Mouse (Mus musculus): ENCODE measurements at regions not wholly inside any gene's neighbourhood (a gene's known extent, or its start where the extent isn't known, plus 50 kb on each side); places are given as distances from the start of the nearest gene placed in this dataset.
A peak's percentile ranks its signal among the peaks of the same experiment; 100 is the strongest.

DNA sequence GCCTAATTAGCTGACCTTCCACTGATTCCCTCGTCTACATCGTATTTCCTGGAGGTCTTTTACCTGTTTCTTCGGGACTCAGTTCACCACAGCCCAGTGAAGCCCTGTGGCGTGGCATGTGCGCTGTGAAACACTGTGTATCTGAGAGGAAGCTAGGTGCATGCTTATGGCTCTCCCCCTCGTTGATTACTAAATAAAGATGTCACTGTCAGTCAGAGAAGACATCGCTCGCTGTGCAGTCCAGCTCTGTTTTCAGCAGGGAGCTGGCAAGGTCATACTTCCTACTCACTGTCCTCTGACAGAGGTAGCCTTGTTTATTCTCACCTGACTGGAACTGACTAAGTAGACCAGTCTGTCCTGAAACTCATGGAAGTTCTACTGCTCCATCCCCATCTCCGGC lies 68.7 kb upstream of the Adrb1 start:
- DNase-seq = no peak

DNA sequence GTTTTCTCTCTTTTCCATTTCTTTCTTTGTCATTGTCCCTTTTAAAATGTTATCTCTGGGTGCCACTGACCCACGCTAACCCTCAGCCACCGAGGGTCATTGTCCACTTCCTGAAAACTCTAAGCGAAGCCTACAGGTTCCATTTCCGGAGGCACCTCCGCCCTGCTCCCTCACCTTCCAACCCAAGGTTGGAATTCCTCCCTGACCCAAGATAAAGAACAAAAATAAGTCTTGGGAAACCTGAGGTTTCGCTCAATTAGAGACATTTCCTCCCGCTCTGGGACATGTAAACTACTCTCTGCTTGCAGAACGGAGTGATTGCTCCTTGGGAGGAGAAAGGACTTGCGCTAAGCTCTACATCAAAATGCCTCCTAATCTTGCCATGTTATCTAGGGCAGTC lies 66.7 kb upstream of the Adrb1 start:
- DNase-seq = no peak

DNA sequence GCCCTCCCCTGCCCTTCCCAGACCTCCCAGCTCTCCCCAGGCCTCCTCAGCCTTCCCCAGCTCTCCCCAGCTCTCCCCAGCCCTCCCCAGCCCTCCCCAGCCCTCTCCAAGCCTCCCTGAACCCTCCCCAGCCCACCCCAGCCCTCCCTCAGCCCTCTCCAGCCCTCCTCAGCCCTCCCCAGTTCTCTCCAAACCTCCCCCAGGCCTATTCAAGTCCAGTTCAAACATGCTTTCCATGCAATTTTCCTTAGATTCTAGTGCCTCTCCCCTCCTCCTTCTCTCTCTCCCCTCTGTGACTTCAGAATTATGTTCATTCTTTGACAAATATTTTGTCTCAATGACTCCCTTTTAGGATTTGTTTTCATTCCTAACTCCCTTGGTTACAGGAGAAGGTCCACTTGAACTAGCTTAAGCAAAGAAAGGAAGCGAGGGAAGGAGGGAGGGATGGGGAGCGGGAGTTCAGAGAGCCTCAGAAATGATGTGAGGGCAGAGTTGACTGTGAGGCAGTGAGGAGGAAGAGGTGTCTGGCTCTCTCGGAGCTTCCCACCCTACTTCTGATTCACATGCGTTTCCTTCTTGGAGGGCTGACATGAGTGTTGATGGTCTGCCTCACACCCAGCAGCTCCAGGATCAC lies 61.3 kb upstream of the Adrb1 start:
- DNase-seq = no peak

GRCm38 (mm10) chr19:56663474-56664227 lies 58.3 kb upstream of the Adrb1 start:
- no peak for DNase-seq

GRCm38 (mm10) chr19:56664307-56664775 lies 57.7 kb upstream of the Adrb1 start:
- DNase-seq = no peak

DNA sequence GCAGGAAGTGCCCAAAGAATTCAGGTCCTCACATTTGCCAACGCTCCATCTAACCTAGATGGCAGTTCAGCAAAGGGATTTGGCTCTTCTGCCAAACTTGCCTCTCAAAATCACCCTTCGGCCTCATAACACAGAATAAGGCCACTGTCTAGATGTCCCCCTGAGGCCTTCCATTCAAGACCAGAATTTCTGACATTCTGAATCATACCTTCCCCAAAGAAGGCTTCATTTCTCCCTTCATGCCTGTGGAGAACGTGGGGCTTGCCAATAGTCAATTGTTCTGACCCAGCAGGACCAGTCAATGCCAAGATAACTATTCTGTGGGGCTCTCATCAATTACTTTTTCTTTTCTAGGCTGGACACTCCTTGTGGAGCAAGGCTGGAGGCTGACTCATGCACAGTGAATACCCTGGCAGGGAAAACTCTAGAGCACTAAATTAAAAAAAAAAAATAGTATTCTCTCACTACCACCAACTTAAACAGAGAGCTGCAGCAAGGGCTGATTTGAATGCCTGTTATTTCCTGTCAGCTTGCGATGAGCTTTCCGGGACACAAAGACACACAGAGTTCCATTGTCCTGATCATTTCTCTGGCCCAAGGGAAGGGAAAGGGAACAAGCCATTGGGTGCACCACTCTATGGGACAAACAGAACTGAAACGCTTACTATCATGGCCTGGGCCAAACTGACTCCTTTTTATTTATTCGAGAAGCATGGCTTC lies 56.9 kb upstream of the Adrb1 start:
- no peak for DNase-seq

- no peak for DNase-seq
Measured at GRCm38 (mm10) chr19:56665972-56666371, 56.0 kb upstream of the Adrb1 start.

DNA sequence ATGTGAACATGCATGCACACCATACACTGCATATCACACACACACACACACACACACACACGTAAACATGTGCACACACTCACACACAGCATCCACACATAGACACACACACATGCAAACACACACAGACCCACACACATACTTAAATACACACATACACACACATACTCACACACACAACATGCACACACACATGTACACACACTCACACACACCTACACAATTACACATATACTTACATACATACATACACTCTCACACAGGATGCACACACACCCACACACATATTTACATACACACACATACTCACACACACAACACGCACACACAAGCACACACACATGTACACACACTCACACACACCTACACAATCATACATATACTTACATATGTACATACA lies 54.1 kb upstream of the Adrb1 start:
- no peak for DNase-seq

DNA sequence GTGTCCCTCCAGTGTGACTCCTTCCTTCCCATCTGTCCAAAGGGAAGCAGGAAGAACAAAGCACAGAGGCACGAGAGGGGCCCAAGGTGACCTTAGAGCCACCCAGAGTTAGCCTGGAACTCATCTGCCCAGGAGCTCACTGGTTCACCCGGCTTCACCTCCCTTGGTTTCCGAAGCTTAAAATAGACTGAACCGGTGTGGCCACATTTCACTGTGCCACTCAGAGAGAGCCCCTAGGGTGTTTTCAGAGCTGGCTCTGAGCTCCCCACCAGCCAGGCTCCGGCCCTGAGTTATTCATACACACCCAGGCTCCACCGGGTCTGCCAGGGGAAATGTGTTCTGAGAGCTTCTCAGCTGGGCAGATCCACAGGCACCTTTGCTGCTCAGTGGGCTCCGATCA lies 53.0 kb upstream of the Adrb1 start:
- DNase-seq = peak; percentile 77

DNA sequence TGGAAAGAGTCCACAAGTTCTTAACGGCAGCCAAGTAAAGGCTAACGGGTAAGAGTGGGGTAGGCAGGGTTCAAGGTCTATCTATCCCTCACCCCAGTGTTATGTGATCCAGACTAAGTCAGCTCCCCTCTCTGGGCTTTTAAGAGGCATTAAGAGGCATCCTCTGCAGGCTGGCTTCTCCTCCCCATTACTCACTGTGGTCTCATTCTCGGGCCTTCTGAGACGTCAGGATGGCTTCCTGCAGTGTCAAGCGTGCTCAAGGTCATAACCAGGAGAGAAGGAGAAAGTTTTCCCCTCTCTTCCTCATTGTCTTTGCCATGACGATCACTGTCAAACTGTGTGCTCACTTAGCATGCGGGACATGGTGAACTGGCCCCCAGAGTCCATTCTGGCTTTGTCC lies 52.5 kb upstream of the Adrb1 start:
- DNase-seq = no peak
